Mouse (Mus musculus): ENCODE measurements around the gene Gm49394.
A peak's percentile ranks its signal among the peaks of the same experiment; 100 is the strongest.

The Gm49394 gene

GRCm38 (mm10) chr7:142659181-142659681, 10.5 kb downstream of the Gm49394 start:
- DNase-seq (ENCODE audit: low spot score) = no peak

GRCm38 (mm10) chr7:142658681-142659180, 11.0 kb downstream of the Gm49394 start:
- no peak for DNase-seq (ENCODE audit: low spot score)

GRCm38 (mm10) chr7:142657821-142658614, 11.7 kb downstream of the Gm49394 start:
- DNase-seq (ENCODE audit: low spot score) = no peak

- no peak for DNase-seq (ENCODE audit: low spot score)
Observed at GRCm38 (mm10) chr7:142657341-142657791, 12.4 kb downstream of the Gm49394 start.

- no peak for DNase-seq (ENCODE audit: low spot score)
Observed at GRCm38 (mm10) chr7:142656055-142656454, 13.7 kb downstream of the Gm49394 start.

DNA sequence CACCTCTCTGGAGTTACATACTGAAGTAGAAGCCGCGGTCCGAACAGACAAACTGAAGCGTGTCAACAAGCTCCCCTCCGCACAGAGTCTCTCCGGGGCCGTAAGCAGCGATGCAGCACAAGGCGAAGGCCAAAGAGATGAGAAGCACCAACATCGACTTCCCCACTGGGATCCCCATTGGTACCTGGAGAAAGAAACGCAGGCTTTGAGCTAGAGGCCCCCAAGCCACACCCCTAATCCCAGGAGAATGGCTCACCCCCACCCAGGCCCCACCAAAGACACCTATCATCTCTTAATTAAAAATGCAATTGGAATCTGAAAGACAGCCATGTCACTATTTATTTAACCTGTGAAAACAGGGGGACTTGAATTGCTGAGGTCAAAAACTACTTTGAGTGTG, 14.1 kb downstream of the Gm49394 start:
- DNase-seq (ENCODE audit: low spot score) = no peak

- no peak for DNase-seq (ENCODE audit: low spot score)
Observed at GRCm38 (mm10) chr7:142653726-142654125, 16.0 kb downstream of the Gm49394 start.

- no peak for DNase-seq (ENCODE audit: low spot score)
Observed at GRCm38 (mm10) chr7:142646676-142647075, 23.1 kb downstream of the Gm49394 start.

DNA sequence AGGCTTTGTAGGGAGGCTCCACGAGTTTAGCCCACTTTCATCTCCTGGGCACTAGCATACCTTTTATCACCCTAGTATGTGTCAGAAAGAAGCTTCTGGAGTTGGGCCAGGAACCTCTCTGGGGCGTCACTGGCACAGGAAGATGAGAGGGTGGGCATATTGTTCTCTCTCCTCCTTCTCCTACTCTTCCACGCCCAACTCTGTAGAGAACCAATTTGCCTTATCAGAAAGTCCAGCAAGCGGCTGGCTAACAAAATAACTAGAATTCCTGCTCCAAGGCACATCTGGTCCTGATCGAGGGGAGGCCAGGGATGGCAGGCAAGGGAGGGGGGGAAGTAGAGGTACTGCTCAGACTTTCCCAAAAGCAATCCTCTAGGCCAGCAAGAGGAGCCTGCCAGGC, 24.7 kb downstream of the Gm49394 start:
- no peak for DNase-seq (ENCODE audit: low spot score)

DNA sequence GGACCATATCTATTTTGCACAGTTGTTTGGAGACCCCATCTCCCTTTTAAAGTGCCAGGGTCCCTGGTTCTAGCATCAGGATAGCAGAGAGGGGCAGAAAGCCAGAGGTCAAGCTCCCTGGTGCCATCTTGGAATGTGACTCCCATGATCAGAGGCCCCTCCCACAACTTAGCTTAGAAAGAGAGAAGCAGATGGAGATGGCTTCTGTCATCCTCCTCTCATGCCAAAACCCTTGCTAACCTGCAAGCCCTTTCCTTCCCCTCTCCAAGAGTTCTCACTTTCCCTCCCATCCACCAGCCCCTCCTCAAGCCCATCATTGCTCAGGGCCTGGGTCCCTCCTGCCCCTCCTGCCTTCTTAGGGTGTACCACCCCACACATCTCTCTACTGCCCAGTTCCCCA, 33.6 kb downstream of the Gm49394 start:
- no peak for DNase-seq (ENCODE audit: low spot score)

DNA sequence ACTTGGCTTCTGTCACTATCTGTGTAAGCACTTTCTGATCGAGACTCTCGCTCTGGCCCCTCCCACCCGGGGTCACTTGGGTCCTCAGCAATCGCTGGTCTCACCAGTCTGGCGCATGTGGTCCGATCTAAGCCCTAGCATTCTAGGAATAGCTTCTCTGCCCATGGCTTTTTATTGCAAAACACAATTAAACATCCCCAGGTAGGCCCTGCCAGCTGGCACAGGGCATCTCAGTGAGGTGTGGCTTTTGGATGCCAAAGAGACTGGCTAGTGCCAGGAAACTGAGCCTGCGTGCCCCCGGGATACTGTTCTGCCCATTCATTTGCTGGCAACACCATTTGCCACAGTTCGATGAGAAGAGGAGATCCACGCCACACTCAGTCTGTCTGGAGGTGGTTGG, 39.1 kb downstream of the Gm49394 start:
- no peak for DNase-seq (ENCODE audit: low spot score)

DNA sequence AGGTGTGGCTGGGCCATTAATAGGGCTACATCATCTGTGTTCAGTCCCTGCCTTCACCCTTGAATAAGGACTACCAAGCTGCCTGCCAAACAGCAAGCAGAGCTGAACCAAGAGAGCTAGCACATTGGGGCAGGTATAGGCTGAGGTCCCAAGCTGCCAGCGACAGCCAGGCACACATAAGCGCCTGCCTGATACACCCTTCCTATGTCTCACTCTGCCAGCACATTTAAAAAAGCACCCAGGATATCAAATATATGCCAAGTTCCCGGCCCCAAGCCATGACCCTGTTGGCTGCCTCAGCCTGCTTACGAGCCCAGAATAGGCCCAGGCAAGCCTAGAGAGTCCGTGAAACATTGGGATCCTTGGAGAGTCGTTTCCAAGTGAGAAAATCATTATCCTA, 39.9 kb downstream of the Gm49394 start:
- no peak for DNase-seq (ENCODE audit: low spot score)

- no peak for DNase-seq (ENCODE audit: low spot score)
Observed at GRCm38 (mm10) chr7:142622180-142622579, 47.6 kb downstream of the Gm49394 start.

DNA sequence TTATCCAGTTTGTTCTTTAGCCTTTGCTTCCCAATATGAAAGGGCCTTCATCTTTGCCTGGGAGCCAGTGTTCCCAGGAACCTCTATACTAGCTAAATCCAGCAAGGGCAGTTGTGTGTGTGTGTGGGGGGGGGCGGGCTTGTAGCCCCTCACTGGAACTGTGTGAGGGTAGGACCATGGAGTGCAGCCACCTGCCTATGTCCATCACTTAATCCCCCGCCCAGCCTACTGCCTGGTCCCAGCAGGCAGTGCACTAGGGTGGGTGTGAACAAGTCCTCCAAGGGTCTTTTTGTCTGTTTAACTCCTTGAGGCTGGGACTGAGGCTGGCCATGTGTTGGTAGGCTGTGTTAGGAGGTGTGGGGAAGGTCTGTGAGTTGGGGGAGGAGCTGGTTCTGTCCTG, 56.7 kb downstream of the Gm49394 start:
- DNase-seq (ENCODE audit: low spot score) = no peak

DNA sequence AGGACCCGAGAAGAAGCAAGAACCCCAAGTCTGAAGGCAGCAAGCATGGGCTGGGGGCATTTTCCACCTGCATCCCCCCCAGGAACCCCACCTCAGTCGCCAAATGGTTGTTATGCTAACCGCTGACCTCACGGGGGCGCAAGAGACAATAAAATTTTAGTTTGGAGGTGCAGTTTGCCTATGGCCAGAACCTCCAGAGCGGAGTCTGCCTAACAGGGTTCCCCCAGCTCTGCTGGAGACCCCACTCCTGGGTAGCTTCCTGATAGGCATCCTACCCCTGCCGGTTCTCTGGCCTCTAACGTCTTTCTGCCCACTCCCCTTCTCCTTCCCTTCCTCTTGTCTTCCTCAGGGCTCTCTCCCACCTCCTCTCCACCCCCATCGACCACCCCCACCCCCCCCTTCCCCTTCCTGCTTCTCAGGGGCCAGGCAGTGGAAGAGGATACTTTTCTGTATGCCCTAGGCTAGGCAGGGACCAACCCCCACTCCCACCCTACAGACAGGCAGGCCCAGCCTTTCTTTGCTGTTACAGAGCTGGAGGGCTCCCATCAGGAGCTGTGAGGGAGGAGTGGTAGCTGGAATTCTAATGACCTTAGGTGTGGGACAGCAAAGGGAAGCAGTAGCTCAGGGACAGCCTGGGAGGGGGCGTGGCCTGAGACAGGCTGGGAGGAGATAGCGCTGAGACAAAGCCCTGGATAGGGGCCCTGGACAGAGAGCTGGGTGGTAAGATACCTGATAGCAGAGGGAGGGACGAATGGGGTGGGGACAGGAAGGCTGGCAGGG, 58.9 kb downstream of the Gm49394 start:
- DNase-seq (ENCODE audit: low spot score) = peak; percentile 30

- DNase-seq (ENCODE audit: low spot score) = no peak
Observed at GRCm38 (mm10) chr7:142600921-142601320, 68.8 kb downstream of the Gm49394 start.

All from MN1 (cell line).